Mouse (Mus musculus) embryo, embryonic 11.5 days (tissue): Measurements from ENCODE around the gene Pxn.

ENCODE experiments used
- DNase-seq: peaks from one replicate; pipeline ENCODE4 v3.0.0-alpha.2; 2012; ENCODE audit warnings: low read depth, low spot score

Pxn gene

DNA sequence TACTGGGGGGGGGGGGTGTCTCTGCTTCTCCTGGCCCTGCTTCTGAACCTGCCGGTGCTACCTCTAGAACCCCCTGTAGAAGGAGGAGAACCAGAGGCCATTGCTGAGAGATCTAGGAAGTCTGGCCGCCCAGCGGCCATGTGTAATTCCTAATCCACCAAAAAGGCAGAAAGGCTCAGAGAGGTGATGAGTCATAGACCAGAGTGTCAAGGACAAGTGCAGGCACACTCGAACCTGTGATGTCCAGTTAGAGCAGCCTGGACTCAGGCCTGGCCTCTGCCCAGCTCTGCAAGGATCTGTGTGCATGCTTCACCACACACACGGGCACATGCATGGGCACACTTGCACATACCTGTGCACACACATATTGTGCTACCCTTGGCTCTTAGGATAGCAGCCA is 21.7 kb downstream of the Pxn start:
- no peak for DNase-seq

DNA sequence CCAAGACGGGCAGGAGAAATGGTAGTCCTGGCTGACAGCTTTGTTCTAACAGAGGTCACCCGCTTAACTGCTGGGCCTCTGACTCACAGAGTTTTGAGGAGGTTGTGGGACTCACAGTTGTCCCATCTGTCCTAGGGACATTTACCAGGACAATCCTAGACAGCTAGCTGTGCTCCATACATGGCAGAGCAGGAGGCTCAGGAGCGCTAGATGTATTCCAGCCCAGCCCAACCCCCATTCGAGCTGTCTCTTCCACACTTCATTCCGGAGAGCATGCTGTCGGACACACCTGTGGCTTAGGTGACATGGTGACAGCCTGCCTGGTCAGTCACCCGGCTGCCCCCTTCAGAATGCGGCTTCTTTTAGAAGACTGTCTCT is 22.9 kb downstream of the Pxn start:
- DNase-seq = no peak

DNA sequence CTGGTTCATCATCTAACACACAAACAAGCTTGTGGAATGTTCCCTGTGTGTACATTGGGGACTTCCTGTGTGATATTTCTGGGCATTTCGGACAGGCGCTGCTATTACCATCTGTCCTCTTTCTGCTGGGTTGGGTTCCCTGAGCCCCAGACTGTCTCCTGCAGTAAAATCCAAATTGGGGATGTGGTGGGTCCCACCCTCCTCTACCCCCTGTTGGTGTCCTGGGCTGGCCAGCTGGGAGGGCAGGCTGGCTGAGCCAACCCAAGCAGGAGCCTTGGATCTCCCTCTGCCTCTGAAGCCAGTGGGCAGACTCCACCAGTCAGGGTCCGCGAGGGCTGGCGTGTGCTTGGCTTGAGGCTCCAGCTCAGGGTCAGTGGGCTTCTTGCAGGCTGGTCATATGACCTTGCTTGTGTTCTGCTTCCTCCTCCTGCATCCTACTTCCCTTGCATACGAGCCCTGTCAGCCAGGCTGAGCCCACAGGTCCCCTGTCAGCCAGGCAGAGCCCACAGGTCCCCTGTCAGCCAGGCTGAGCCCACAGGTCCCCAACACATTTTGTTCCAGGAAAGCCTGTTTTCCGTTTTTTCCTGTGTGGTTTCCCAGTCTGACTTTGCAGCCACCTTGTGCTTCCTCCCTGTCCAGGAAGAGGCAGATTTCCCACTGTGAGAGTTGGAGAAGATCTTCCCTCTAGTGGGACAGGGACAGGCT is 23.4 kb downstream of the Pxn start:
- no peak for DNase-seq

DNA sequence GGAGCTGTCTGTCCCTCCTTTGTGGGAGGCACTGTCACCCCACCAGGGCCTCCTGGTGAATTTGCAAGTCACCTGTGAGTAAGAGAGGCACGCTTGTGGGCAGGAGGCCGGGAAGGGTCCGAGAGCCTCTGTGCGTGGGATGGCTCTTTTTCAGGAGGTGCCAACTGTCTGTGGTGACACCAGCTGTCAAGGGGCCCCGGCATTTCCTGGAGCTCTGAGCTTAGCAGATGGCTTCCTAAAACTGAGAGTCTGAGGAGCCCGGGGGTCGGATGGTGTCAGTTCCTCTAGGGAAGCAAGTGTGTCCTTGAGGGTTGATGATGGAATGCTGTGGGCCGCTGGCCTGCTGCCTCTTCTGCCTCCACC is 24.0 kb downstream of the Pxn start:
- no peak for DNase-seq

DNA sequence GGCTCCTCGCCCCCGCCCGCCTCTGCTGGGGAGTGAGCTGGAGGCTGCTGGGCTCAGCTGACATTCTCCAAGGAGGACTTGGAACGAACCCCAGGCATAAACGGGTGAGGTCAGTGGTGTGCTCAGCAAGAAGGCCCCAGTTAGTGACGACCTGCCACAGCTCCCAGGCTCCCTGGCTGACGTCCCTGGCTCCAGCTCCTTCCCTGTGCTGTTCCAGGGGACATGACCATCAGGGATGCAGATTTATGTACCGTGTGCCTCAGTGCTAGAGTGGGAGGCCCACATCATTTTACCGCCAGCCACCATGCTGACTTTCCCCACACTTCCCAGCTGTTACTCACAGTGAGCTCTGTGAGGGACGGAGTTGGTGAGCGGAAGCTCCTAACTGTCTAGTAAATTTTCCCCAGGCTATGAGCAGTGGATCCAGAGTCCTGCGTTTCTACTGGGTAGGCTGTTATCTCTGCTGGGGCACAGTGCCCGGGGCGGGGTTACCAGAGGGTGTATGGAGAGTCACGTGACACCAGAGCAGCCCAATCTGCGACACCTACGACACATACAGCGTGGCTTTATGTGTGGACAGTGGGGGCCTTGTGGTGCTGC is 25.3 kb downstream of the Pxn start:
- DNase-seq = no peak

DNA sequence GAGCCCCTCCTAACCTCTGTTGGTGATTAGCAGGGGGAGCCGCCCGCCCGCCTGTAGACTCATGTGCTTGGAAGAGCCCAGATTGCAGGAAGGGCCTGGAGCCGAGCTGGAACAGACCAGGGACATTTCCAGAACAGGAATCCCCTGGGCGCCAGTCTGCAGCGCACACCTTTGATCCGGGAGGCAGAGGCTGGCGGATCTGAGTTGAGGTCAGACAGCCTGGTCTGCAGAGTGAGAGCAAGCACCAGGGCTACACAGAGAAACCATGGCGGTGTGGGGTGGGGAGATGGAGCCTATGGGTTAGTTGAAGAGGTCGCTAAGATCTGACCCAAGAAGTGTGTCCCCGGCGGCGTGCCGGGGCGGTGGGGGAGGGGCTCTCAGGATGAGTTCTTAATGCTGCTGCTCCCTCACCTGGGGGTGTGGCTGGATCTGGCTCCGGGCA is 27.8 kb downstream of the Pxn start:
- no peak for DNase-seq

DNA sequence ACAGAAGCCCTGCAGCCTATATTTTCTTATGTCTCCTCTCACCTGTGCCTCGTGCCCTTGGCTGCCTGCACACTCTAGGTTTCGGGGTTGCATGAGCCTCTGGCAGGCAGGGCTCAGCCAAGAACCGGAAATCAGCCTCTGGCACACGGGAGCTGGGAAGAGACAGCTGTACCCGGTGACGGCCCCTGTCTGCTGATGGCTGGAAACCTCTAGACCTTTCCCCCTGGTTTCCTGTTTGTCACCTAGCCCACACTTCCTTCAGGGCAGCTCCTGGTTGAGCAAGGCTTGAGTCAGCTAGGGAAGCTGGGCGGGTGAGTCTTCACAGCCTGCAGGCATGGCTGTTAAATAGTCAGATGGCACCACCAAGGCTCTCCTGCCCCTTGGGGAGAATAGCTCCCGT is 28.4 kb downstream of the Pxn start:
- DNase-seq = no peak

DNA sequence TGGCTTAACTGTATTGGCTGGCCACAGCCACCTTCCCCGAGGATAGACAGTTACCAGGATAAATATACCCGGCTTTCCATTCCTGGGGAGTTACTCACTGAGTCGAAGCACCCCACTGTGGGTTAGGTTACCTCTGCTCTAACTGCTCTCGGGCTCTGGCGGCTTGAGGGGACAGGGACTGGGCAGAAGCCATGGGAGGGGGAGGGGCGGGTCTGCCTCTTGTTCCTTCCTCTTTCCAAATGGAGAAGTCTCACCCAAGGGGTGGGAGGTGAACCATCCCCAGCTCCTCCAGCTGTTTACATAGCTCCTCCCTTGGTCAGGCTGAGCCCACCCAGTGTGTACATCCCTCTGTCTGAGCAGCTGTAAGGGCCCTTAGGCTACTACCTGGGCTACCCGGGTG is 29.2 kb downstream of the Pxn start:
- DNase-seq = no peak

DNA sequence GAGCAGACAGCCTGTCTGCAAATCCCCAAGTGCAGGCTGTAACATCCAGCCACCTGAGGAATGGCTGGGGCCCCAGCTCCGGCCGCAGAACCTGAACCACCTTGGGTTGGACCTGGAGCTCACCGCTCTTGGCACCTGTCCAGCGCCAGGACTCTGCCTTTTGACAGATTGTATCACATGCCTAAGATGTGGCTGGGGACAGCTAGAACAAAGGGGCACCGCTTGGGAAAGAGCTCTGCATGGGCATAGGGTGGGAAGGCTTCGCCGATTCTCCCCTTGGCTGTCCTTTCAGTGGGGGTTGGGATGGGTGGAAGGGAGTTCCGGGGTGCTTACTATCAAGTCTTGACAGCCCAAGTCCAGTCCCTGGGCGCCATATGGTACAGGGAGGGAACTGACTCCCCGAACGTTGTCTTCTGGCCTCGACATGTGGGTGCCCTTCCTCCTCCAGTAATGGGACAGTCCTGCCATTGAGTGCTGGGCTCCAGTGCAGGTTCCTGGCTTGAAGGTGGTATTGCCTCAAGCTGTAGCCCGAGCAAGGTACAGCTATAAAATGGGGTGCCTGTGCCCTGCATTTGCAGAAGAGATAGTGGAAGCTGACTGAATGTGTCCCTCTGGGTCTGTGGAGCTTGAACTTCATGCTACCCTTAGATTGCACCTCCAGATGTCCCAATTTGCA is 31.7 kb downstream of the Pxn start:
- no peak for DNase-seq

DNA sequence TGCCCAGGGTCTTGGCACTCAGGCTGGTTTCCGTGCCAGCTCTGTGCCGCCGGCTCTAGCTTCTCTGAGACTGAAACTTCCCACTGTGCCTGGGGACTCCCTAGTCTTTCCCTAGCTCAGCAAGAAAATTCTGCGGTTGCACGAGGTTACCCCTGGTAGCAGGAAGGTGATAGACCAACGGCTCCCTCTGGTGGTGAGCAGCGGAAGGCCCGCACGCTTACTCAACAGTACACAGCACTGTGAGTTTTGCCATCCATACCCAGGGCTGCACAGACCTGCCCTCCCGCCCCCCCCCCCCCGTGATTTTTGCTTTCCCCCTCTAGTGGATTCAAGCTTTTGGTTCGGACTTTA is 32.2 kb downstream of the Pxn start:
- DNase-seq = peak; percentile 84

DNA sequence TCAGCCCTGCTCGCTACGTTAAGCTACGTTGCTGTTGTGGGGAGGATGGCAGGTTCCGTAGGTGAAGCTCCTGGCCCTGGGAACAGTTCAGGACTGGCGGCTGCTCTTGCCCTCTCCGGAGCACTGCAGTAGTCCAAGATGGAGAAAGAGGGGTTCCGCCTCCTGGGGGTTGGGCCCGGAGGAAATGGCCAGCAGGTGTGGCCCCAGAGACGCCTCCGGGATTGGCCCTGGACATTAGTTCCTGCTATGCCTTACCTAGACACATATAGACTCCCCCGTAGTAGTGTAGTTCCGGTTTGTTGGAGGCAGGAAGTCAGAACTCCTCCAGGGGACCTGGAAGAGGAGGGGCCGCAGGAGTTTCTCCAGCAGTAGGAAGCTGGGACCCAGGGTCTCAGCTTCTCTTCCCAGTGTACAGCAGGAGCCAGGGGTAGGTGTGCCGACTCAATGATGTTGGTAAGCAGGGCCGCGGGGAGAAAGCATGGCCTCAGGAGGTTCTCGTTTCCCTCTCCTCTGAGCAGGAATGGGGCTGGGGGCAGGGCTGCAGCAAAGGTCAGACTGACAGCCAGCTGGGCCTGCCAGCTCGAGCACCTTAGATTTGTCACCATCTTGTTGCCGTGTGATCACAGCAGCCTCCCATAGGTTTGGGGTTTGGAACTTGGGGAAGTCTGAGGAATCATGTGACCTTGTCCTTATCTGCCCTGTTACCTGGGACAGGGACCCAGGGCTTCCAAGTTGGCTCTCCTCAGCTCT is 36.3 kb downstream of the Pxn start:
- DNase-seq = no peak

DNA sequence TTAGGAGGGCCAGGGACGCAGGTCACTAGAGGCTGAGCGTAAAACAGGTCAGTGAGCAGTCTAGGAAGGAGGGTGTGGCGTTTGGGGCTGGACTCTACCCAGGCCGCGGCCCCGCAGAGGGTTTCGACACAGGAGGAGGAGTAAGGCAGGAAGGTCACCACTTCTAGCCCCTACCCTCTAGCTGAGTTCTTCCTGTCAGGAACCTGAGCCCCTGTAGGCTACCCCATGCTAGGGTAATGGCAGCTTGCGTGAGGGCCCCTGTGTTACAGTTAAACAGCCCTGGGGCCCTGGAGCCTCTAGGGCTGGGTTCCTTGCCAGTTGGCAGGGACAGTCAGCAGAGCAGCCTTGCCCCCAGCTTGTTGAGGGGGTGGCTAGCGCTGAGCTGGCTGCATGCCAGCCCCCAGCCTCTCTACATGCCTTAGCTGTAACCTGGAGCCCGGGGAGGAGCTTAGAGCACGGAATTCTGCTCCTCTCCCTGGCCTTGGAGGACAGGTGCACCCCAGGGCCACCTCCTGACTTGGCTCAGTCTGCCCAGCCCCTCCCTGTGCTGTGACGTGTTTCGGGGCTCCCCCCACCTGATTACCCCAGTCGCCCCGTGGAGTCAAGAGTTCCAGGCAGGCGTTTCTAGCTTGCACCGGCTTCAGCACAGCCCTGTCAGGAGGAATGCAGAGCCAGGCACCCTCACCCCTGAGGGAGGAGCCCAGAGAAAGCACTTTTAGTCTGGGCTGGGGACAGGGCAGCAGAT is 37.2 kb downstream of the Pxn start:
- no peak for DNase-seq

DNA sequence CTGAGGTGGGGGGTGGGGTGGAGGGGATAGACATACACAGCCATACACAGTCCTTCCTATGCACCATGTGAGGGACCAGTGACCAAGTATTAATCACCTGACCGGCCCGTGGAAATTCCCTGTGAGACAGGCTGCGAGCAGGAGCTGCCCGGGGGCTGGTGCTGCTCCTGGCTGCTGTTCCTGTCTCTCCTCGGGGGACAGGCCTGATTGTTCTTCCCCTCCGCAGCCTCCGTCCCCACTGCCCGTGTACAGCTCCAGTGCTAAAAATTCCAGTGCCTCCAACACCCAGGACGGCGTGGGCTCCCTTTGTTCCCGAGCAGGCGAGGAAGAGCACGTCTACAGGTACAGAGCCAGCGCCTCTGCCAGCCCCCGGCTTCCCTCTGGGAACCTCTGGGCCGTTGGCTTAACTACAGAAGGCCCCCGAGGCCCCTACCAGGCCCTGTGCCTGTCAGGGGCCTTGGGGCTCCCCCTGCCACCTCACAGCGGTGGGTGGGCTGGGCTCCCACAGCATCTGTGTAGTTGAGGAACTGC is 38.2 kb downstream of the Pxn start:
- DNase-seq = no peak

DNA sequence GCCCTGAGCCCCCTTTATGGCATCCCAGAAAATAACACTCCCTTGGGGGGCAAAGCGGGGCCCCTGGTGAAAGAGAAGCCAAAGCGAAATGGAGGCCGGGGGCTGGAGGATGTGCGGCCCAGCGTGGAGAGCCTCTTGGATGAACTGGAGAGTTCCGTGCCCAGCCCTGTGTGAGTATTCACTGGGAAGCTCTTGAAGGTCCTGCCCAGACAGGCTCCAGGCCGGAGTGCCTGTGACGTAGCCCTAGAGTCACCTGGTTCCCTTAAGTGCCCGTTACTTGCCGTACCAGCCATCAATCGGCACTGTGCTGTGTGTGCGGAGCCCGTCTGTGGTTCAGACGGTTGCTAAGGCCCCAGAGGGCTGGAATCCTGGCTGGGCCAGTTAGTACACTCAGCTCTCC is 39.2 kb downstream of the Pxn start:
- DNase-seq = no peak

DNA sequence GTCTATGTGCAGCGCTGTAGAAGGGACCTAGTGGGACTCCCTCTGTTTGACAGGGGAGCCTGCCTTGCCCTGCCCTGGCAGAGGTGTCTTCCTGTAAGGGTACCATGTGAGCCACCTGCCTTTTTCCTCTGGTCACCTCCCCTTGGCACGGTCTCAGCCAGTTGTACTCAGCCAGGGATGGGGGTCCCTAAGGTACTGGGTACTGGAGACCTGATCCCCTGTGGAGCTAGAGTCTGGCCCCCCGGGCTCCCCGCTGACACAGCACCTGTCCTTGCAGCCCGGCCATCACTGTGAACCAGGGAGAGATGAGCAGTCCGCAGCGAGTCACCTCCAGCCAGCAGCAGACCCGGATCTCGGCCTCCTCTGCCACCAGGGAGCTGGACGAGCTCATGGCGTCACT is 40.1 kb downstream of the Pxn start:
- no peak for DNase-seq

DNA sequence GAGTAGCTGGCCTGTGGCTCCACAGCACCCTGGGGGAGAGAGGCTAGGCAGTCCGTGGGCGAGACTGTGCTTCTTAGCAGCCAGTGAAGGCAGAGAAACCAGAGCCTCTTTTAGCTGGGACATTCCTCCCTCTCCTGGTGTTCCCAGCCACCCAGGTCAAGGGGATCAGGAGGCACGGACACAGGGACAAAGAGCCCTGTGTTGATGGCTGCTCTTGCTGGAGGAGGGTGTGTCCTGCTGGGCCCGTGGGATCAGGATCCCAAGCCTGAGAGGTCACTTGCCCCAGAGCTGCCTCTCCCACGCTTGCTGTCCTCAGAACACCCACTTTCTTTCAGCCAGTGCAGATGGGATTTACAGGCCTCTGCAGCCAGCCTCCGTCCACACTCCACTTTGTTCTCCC is 40.5 kb downstream of the Pxn start:
- DNase-seq = no peak

DNA sequence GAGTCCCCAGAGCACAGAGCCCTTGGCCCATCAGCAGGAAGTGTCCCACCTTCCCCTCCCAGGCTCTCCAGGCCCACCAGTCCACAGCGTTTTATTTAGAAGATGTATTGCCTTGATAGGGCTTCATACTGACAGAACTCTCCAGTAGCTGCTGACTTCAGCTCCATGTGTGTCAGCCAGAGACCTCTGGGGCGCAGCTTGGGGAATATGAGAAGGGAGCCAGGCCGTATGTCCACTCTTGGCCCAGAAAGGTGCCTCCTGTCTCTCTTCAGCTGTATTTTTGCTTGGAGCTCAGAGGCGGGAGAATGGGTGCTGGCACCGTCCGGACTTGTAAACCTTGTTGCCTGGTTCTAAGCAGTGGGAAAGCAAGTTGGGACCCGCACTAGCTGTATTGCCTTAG is 40.9 kb downstream of the Pxn start:
- no peak for DNase-seq

DNA sequence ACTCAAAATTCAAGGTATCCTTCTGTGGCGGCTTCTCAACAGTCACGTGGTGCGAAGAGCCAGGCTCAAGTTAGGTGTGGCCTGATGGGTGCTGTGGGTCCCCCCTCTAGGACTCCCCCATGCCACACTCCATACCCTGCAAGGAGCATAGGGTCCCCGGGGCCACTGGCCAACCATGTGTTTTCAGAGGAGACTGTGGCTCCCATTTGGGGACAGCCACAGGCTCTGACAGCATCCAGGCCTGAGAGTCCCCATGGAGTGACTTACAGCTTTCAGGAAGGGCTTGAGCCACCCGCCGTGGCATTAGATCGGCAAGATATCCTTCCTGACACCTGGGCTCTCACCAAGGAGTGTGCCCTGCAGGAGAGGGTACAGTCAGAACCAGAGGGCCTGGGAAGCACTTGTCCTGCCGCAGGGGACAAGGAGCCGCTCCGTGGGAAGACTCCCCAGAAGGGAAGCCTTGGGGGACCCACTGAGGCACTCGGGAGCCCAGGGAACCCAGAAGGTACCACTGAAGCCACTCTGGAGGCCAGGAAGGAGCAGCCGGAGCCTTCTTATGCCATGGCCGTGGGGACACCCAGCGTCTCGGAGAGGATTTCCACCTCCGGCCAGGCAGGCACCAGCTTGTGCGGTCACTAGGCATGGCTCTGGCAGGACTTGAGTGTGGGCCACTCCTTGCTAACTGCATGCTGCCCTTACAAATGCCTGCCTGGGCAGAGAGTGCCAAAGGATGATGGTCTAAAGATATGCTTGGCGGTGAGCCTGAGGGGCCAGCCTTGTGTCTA is 42.2 kb downstream of the Pxn start:
- no peak for DNase-seq

DNA sequence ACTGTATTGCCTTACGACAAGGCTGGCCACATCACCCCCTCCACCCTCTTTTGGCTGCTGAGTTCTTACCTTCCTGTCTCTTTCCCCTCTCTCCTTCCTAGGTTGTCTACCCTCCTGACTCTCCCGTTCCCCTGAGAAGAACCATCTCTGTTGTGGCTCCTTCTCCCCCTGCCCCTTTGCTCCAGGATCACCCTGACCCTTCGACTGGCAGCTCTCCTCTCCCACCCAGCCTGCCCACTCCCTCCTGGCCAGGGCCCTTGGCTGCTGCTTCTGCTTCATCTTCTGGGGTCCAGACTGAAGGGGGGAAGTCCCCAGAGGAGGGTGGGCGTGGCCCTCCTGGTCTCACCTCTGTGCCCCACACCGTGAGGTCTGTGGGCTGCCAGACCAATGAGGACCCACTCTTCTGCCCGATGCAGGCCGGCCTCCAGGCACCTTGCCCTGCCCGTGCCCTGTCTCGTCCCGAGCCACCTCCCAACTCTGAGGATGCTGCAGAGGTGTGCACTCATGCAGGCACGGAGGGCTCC is 44.1 kb downstream of the Pxn start:
- DNase-seq = no peak

DNA sequence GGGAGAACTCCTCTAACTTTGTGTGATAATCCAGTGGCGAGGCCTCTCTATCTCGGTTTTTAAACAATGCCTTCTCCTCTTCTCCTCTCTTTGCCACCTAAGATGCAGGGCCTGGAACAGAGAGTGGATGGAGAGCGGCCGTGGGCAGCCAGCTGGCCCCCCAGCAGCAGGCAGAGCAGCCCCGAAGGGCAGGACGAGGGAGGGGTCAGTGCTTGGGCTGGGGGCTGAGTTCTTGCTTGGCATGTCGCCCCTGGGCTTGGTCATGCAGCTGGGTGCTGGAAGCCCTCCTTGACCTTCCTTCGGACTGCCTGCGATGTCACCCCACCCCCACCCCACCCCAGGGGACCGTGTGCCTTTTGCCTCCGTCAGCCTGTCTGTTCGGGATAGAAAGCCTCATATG is 44.9 kb downstream of the Pxn start:
- no peak for DNase-seq

DNA sequence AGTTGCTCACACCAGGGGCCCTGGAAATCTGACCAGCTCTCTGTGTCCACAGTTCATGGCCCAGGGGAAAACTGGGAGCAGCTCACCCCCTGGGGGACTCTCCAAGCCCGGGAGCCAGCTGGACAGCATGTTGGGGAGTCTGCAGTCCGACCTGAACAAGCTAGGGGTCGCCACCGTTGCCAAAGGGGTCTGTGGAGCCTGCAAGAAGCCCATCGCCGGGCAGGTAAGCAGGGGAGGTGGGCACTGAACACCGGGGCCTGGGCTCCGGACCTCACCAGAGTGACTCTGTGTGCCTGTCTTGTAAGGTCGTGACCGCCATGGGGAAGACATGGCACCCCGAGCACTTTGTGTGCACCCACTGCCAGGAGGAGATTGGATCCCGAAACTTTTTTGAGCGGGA is 45.3 kb downstream of the Pxn start:
- no peak for DNase-seq
